Mouse (Mus musculus) MN1 (cell line): ENCODE measurements around the gene Olfr1046.
"Not testable (repeated sequence)": the region's sequence is repeated elsewhere in the genome, so short reads cannot be mapped to it uniquely, and the experiment has no call there.

Source experiments
- DNase-seq: peaks from one replicate; pipeline ENCODE4 v3.0.0-alpha.2; 2016; ENCODE audit warnings: low spot score

Gene Olfr1046

GRCm38 (mm10) chr2:86219214-86219613 lies at the start of gene Olfr1046:
Gene Olfr1046, minus strand, starts transcription at chr2:86219314.
- DNase-seq, result no peak

GRCm38 (mm10) chr2:86258228-86258627 lies 39.1 kb upstream of the Olfr1046 start, which contains the start of gene Olfr1049:
Gene Olfr1049, minus strand, starts transcription at chr2:86258328.
- not testable (repeated sequence) for DNase-seq

- DNase-seq, result no peak
Measured at GRCm38 (mm10) chr2:86240189-86240588, 21.1 kb upstream of the Olfr1046 start, which contains the start of gene Olfr1048. Gene Olfr1048, minus strand, starts transcription at chr2:86240289.

GRCm38 (mm10) chr2:86231301-86231700 lies 12.2 kb upstream of the Olfr1046 start, which contains the start of gene Olfr1047:
Gene Olfr1047, minus strand, starts transcription at chr2:86231401.
- no peak for DNase-seq

- no peak for DNase-seq
Measured at GRCm38 (mm10) chr2:86202909-86203308, 16.2 kb downstream of the Olfr1046 start, which contains the start of gene Olfr1045. Gene Olfr1045, minus strand, starts transcription at chr2:86203009.

- no peak for DNase-seq
Measured at GRCm38 (mm10) chr2:86195863-86196262, 23.3 kb downstream of the Olfr1046 start.

GRCm38 (mm10) chr2:86185583-86185982 lies 33.5 kb downstream of the Olfr1046 start, which contains the start of gene Olfr52:
Gene Olfr52, minus strand, starts transcription at chr2:86185683.
- DNase-seq, result no peak

- no peak for DNase-seq
Measured at GRCm38 (mm10) chr2:86179950-86180349, 39.2 kb downstream of the Olfr1046 start.

GRCm38 (mm10) chr2:86177720-86178119 lies 41.4 kb downstream of the Olfr1046 start, which contains the start of gene Olfr1044:
Gene Olfr1044, minus strand, starts transcription at chr2:86177820.
- DNase-seq, result no peak

GRCm38 (mm10) chr2:86175422-86175821 lies 43.7 kb downstream of the Olfr1046 start:
- not testable (repeated sequence) for DNase-seq

- DNase-seq, result no peak
Measured at GRCm38 (mm10) chr2:86167422-86167821, 51.7 kb downstream of the Olfr1046 start, which contains the start of gene Olfr1043. Gene Olfr1043, minus strand, starts transcription at chr2:86167522.
